Mouse (Mus musculus) ES-E14 (cell line): ENCODE results near the gene Madcam1.

ENCODE experiments used
- HCFC1 ChIP-seq: IDR thresholded peaks from 2 replicates; pipeline ENCODE4 v1.6.1; 2012; ENCODE audit warnings: low read length, inconsistent platforms, borderline replicate concordance; ENCODE audit not compliant: insufficient read depth
- ZNF384 ChIP-seq: IDR thresholded peaks from 2 replicates; pipeline ENCODE4 v1.6.1; 2012; ENCODE audit warnings: low read depth, low read length, inconsistent platforms

GRCm38 (mm10) chr10:79626156-79626555 lies 38.2 kb upstream of the Madcam1 start:
- no peak for TF ChIP-seq ZNF384
- no peak for TF ChIP-seq HCFC1
